Mouse (Mus musculus): ENCODE results near the gene BC030867. TPM values are rescaled to one million over a fixed set of nuclear protein-coding genes. Genes with fewer than 3 reads are reported as not detected.
A peak's percentile ranks its signal among the peaks of the same experiment; 100 is the strongest.

BC030867 gene
- total and polyA plus RNA-seq, 2 experiments = 0.38 TPM; not detected in 1

DNA sequence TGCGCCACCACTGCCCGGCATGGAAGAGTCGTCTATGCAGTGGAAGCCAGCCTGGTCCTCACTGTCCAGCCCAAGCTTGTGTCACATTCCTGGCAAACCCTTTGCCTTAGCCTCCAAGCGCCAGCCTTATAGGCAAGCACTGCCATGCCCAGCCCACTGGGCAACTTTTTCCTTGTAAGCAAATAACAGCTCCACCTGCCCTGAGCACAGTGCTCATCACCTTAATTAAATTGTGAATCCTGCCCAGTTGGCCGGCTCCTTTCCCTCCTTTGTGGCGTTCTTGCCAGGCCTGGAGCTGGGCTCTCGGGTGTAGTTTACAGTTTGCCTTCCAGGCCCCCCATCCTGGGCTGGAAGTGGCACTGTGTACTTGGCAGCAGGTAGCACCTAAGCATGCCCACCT, 14.5 kb downstream of the BC030867 start:
- no peak for TF ChIP-seq POLR2A (IDR thresholded peaks at IDR 0.05; ENCODE audit: extremely low read depth, insufficient read depth, low read length)
- no peak for TF ChIP-seq CTCF (IDR thresholded peaks at IDR 0.05; ENCODE audit: low read depth, low read length)
- Histone ChIP-seq H3K36me3 (ENCODE audit: control insufficient read depth, insufficient read depth, low read length) (no peaks in the 10 kb centered on the region), H3K79me2 (ENCODE audit: control insufficient read depth, insufficient read depth, low read length) (no peaks in the 10 kb centered on the region), H3K27me3 (ENCODE audit: control insufficient read depth, insufficient read depth, low read length) (no peaks in the 10 kb centered on the region), H3K4me3 (ENCODE audit: insufficient read depth, low read depth, low read length) (no peak overlapping the region), H3K27ac (replicated peaks; ENCODE audit: insufficient read depth, low read depth, low read length) (peak overlapping the region; percentile 22), H3K4me1 (ENCODE audit: control insufficient read depth, insufficient read depth, low read length) (peaks cover 7% of the 10 kb centered on the region), H3K9ac (ENCODE audit: low read depth, low read length) (no peak overlapping the region)
- WGBS = 35% methylated on average over 7 of the region's 7 CpGs
- DNase-seq (ENCODE audit: extremely low read depth, low read depth, low spot score) = peak; percentile 89

DNA sequence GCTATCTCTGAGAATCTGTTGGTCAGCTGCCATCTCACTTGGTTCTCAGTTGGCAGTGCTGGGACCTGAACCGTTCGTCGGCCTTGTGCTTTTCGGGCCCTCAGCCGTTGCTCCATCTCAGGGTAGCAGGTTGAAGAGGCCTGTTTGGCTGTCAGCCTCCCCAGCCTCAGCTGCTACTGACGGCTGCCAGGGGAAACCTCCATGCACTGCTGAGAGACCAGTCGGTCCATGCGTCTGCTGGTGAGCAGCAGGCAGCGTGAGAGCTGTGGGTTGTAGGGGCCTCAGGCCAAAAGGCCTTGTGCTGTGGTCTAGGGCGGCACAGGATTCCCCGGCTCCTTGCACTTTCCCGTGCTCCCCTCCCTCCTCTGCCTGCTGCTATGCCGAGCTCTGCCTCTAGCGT, 17.1 kb downstream of the BC030867 start:
- Histone ChIP-seq H3K27ac (replicated peaks; ENCODE audit: insufficient read depth, low read depth, low read length) (no peak overlapping the region), H3K9ac (ENCODE audit: low read depth, low read length) (no peak overlapping the region), H3K4me3 (ENCODE audit: insufficient read depth, low read depth, low read length) (no peak overlapping the region), H3K27me3 (ENCODE audit: control insufficient read depth, insufficient read depth, low read length) (no peaks in the 10 kb centered on the region), H3K4me1 (ENCODE audit: control insufficient read depth, insufficient read depth, low read length) (peaks cover 7% of the 10 kb centered on the region), H3K36me3 (ENCODE audit: control insufficient read depth, insufficient read depth, low read length) (no peaks in the 10 kb centered on the region), H3K79me2 (ENCODE audit: control insufficient read depth, insufficient read depth, low read length) (no peaks in the 10 kb centered on the region)
- WGBS = 87% methylated on average over 14 of the region's 14 CpGs
- no peak for DNase-seq (ENCODE audit: extremely low read depth, low read depth, low spot score)
- TF ChIP-seq CTCF (IDR thresholded peaks at IDR 0.05; ENCODE audit: low read depth, low read length) (no peak), POLR2A (IDR thresholded peaks at IDR 0.05; ENCODE audit: extremely low read depth, insufficient read depth, low read length) (no peak)

DNA sequence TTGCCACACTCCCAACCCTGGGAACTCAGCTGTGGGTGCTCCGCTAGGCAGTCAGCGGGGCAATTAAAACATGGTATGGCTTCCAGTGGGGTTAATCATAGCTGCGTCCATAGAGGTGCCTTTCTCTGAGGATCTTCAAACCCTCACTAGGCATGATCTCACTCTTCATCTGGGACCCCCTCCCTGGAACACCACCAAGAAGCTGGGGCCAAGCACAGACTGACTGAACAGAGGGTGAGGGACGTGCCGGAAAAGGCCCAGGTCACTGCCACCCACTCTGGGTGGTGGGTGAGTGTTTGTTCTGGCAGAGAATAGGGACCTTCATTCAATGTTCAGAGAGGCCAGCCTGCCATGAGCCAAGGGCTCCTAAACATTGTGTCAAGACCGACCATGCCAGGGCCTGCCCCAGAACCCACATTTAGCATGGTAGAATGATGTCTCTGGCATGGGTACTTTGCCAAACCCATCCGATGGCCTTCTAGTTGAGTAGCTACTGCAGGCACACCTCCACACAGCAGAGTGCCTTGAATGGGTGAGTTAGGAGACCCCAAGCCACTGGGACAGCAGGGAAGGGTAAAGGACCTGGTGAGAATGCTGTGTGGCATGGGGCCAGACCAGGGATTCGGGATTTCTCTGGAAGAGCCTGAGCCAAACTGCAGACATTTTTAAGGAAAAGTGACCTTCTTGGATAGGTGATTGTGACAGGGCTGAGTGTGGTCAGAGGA, 18.1 kb downstream of the BC030867 start:
- Histone ChIP-seq H3K9ac (ENCODE audit: low read depth, low read length) (no peak overlapping the region), H3K27ac (replicated peaks; ENCODE audit: insufficient read depth, low read depth, low read length) (no peak overlapping the region), H3K36me3 (ENCODE audit: control insufficient read depth, insufficient read depth, low read length) (no peaks in the 10 kb centered on the region), H3K27me3 (ENCODE audit: control insufficient read depth, insufficient read depth, low read length) (no peaks in the 10 kb centered on the region), H3K4me1 (ENCODE audit: control insufficient read depth, insufficient read depth, low read length) (peaks cover 7% of the 10 kb centered on the region), H3K79me2 (ENCODE audit: control insufficient read depth, insufficient read depth, low read length) (no peaks in the 10 kb centered on the region), H3K4me3 (ENCODE audit: insufficient read depth, low read depth, low read length) (no peak overlapping the region)
- TF ChIP-seq CTCF (IDR thresholded peaks at IDR 0.05; ENCODE audit: low read depth, low read length) (no peak; the same call in 1 of the 2 replicates), POLR2A (IDR thresholded peaks at IDR 0.05; ENCODE audit: extremely low read depth, insufficient read depth, low read length) (no peak)
- WGBS = 82% methylated on average over 8 of the region's 8 CpGs
- no peak for DNase-seq (ENCODE audit: extremely low read depth, low read depth, low spot score)

DNA sequence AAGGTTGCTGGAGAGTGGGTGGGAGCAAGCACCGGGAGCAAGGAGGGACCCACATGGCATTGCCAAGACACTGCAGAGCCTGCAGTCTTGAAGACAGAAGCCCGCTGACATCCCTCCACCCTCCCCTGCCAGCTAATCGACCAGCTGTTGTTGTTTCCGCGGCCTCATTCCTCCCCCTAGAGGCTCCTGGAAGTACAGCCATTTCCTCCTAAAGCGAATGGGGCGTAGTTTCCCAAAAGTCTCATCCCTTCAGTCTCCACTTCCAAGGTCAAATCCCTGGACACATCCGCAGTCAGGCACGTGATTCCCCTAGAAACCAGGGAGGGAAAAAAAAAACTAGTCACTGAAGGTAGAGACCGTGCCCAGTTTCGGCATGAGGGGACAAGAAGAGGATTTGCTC, 18.8 kb downstream of the BC030867 start:
- no peak overlapping the region for H3K27ac ChIP-seq (replicated peaks; ENCODE audit: insufficient read depth, low read depth, low read length)
- H3K4me1 ChIP-seq (ENCODE audit: control insufficient read depth, insufficient read depth, low read length) = peaks cover 7% of the 10 kb centered on the region
- no peak overlapping the region for H3K9ac ChIP-seq (ENCODE audit: low read depth, low read length)
- no peaks in the 10 kb centered on the region for H3K27me3 ChIP-seq (ENCODE audit: control insufficient read depth, insufficient read depth, low read length)
- 5% methylated on average over 11 of the region's 11 CpGs for WGBS
- H3K36me3 ChIP-seq (ENCODE audit: control insufficient read depth, insufficient read depth, low read length) = no peaks in the 10 kb centered on the region
- TF ChIP-seq POLR2A (IDR thresholded peaks at IDR 0.05; ENCODE audit: extremely low read depth, insufficient read depth, low read length) (no peak), CTCF (IDR thresholded peaks at IDR 0.05; ENCODE audit: low read depth, low read length) (peak; percentile 82)
- H3K79me2 ChIP-seq (ENCODE audit: control insufficient read depth, insufficient read depth, low read length) = no peaks in the 10 kb centered on the region
- no peak overlapping the region for H3K4me3 ChIP-seq (ENCODE audit: insufficient read depth, low read depth, low read length)
- DNase-seq (ENCODE audit: extremely low read depth, low read depth, low spot score) = peak; percentile 69

DNA sequence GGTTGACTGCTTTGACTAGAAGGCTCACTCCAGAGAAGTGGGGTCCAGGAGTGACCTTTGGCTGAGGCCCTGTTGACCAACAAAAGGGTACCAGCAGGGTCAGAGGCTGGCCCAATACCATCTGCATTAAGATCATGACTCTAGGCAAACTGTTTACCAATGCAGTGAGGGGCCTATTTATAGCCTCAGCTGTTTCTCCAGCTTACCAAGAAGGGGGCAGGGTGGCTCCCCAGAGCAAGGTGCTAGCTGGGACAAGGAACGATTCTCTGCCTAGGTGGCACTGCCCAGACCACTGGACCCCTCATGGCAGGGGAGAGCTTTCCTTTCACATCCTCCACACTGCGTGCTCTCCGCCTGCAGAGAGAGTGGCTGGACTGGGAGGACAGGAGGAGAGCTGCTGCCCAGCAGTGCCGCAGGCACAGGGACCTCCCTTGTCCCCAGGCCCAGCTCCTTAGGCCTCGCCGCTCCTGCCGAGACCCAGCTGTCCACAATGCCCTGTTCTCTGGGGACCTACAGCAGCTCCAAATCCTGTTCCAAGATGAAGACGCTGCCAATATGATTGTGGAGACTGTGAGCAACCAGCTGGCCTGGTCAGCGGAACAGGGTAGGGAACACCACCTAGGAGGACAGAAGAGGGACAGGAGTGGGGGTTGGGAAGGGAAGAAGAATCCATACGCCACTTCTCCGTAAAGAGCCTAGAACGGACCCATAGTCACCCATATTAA, 20.0 kb downstream of the BC030867 start, which contains the start of gene Asb16:
Gene Asb16 (plus strand): TSS at position 224 of the 725 bp plus-strand sequence.
- TF ChIP-seq CTCF (IDR thresholded peaks at IDR 0.05; ENCODE audit: low read depth, low read length) (no peak), POLR2A (IDR thresholded peaks at IDR 0.05; ENCODE audit: extremely low read depth, insufficient read depth, low read length) (no peak)
- H3K9ac ChIP-seq (ENCODE audit: low read depth, low read length) = no peak within 1 kb of the TSS
- DNase-seq (ENCODE audit: extremely low read depth, low read depth, low spot score) = no peak
- H3K27ac ChIP-seq (replicated peaks; ENCODE audit: insufficient read depth, low read depth, low read length) = no peak within 1 kb of the TSS
- no peaks in the 10 kb centered on the region for H3K79me2 ChIP-seq (ENCODE audit: control insufficient read depth, insufficient read depth, low read length)
- no peak within 1 kb of the TSS for H3K4me3 ChIP-seq (ENCODE audit: insufficient read depth, low read depth, low read length)
- H3K27me3 ChIP-seq (ENCODE audit: control insufficient read depth, insufficient read depth, low read length) = no peaks in the 10 kb centered on the region
- H3K36me3 ChIP-seq (ENCODE audit: control insufficient read depth, insufficient read depth, low read length) = no peaks in the 10 kb centered on the region
- peaks cover 3% of the 10 kb centered on the region for H3K4me1 ChIP-seq (ENCODE audit: control insufficient read depth, insufficient read depth, low read length)
- 92% methylated on average over 12 of the region's 12 CpGs for WGBS
